Mouse (Mus musculus) mouse embryonic stem cell (cell line): Measurements from ENCODE around the gene Hgd.

Experiments
- in situ Hi-C, 2 experiments: fragments of 300-500 bp; cut with MboI; formaldehyde crosslinking; loops; 1 replicate in 1 of 2; 3 replicates in 1 of 2; pipeline ENCODE4 v1.14.3; 2019 to 2020; ENCODE audit warnings: low sequenced_read_pairs in 2 of 2, low pct_unique_long_range_greater_than_20kb in 1 of 2, mixed read lengths in 1 of 2; ENCODE audit not compliant: unreplicated experiment in 1 of 2

Hgd gene

GRCm38 (mm10) chr16:37653731-37654657 lies 74.0 kb downstream of the Hgd start, which contains the start of gene Ndufb4:
TSS of gene Ndufb4 (minus strand) at chr16:37654453.
- in situ Hi-C loops = no loop called here

DNA sequence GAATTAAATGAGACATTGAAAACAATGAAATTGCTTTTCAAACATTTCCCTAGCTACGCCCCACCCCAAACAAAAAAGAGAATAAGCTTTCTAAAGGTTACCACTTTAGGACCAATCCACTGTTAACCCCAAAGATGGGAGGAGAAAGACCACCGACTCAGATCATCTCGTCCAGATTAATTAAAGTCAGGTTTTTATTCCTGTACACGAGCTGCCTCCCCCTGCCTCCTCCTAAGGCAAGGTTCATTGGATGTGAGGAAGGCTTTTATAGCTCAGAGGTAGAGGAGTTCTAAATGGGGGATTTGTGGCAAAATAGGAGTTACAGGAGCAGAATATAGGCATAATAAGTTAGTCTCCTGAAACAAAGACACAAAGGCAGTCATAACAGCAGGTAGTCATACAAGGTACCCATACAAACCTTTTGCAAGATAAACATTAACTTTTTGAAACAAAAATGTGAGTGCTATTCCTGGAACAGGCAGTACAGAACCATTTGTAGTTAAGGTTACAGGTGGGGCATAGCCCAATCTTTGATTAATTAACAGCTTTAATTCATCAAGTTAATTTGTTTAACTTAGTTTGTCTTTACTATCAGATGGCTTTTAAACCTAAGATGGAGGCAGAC lies 75.0 kb downstream of the Hgd start:
- in situ Hi-C loops = no loop called here

DNA sequence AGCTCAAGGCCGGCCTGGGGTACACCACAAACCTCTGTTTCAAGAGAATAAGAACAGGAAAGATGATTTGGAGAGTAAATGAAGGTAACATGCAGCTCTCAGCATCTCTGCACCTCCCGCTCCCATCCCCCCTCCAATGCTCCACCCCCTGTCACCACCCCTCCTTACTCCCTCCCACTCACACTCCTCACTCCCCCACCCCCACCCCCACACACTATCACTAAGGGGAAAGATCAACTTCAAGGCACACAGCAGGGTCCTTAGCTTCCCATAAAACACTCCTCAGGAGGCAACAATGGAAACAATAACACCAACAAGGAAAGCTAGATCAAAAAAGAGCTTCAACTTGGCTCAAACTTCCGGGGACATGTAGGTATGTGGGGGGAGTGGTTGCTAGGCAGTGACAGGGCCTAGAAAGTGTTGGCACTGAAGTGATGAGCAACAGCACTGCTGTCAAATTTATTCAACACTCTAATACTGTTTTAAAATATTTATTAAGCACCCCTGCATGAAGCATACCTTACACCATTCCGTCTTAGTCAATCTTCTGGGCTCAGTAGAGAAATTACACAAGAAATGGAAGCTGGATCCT lies 75.9 kb downstream of the Hgd start:
- in situ Hi-C loops = no loop called here

DNA sequence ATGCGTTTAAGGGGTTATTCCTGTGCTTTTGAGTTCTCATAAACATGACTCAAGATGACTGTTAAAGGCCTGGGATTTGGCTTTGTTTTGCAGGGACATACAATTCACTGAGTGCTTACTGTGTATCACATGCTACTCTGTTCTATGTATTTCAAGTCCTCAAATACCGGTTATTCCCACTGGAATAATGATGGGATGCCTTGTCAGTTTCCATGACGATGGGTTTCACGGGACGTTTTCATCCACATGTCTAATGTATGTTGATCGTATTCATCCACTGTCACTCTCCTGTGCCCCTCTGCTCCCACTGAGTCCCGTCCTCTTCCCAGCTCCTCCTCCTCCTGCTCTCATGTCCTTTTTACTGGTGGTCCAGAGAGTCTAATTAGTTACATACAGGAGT lies 76.8 kb downstream of the Hgd start:
- in situ Hi-C loops = no loop called here

DNA sequence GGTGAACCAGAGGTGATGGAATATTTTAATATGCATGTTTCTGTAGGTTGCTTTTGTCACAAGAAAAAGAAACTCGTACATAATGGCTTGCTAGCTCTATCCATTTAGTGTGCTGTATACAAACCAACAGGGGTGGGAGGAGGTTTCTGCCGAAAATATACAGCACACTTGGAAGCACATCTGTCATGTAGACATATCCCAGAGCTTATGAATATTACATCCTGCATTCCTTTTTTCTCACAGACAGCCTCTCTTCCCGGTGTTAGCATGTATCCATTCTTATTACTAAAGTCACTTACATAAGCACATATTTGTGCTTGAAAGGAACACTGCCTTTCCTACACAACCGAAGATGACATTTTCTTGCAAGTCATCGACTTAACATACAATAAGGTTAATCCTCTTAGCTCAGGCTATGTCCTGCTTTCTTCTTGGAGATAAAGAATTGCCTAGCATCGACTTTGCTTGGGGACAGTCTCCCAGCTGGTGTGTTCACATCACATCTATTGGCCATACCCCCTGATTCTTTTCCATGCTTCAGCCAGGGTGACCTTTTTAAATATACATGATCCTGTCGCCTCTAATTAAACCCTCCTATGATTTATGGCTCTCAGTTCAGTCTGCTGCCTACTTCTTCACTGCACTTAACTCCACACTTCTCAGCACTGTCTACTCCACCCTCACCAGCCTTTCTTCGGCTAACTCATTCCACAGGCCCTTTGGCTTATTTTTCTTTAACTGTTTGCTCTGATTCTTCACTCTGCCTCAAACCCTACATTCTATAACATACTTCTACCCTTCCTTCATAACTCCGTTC lies 83.9 kb downstream of the Hgd start:
- in situ Hi-C loops = no loop called here

DNA sequence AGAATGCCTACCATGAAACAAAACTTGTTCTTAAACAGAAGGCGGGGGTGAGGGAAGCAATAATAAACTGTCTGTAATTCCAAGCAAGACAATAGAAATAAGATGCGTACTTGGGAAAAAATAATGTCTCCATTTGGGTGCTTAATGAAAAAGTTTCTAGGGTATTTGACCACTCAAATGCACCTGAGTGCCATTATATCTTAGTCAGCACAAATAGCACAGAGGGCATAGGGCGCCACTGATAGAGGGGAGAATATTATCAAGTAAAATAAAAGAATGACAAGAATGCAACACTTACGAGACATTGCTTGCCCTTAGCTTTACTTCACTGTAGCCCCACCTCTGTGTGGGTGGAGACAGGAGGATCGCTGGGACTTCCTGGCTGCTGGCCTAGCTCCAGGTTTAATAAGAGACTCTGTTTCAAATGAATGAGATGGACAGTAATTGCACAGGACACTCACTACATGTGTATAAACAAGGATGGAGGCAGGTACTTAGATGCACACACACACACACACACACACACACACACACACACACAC lies 85.5 kb downstream of the Hgd start:
- in situ Hi-C loops = no loop called here

- in situ Hi-C loops = no loop called here
Observed at GRCm38 (mm10) chr16:37670666-37671283, 90.8 kb downstream of the Hgd start.

- in situ Hi-C loops = no loop called here
Observed at GRCm38 (mm10) chr16:37675326-37675725, 95.4 kb downstream of the Hgd start.

- in situ Hi-C loops = no loop called here
Observed at GRCm38 (mm10) chr16:37676024-37676676, 96.2 kb downstream of the Hgd start.

DNA sequence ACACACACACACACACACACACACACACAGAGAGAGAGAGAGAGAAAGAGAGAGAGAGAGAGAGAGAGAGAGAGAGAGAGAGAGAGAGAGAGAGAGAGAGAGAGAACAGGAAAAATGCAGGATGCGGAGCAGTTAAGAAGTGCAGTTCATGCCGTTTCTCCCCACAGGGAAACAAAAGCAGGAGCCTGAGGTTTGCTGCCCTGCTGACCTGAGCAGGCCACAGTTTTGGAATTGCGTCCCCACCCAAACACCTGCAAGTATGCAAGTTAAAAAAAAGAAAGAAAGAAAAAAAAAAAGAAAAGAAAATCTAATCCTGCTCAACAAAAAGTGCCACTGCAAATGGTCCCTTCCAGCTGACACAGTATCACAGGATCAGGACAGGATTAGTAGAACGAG lies 96.7 kb downstream of the Hgd start:
- in situ Hi-C loops = no loop called here

- in situ Hi-C loops = no loop called here
Observed at GRCm38 (mm10) chr16:37677586-37677985, 97.6 kb downstream of the Hgd start.

DNA sequence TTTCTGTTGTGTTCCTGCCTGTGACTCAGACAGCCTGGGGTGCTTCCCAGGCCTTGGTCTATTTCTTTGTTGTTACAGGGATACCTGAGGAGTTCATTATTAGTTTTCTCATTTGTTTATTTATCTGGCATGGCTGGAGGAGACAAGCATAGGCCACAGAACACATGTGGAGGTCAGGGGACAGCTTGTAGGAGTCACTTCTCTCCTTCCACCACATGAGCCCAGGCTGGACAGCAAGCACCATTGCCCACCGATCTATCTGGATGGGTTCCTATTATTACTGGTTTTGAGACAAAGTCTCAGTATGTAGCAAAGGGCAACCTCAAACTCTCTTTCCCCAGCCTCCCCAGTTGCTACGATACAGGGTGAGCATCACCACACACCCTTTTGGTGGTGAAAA lies 100.3 kb downstream of the Hgd start:
- in situ Hi-C loops = no loop called here

DNA sequence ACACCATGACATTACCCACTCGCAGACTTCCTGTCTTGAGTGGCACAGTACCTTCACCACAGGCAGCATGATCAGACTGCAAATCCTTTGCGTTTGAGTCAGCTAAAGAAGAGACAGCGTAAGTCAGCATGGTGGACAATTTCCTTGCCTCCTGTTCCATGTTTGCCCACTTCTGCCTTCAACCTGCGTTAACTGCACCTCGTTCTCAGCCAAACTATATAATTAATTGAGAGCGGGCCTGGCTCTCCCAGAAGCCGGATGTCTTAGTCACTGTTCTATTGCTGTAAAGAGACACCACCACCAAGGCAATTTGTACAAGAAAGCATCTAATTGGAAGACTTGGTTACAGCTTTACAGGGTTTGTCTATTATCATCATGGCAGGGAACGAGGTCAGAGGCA lies 100.9 kb downstream of the Hgd start:
- in situ Hi-C loops = no loop called here
